Mouse (Mus musculus) ES-Bruce4 (cell line): ENCODE results near the gene Fosl1. TPM values are rescaled to one million over a fixed set of nuclear protein-coding genes. Genes with fewer than 3 reads are reported as not detected.

ENCODE experiments used
- H3K27ac ChIP-seq: 2 replicates; pipeline ENCODE4 v1.5.1; 2012; ENCODE audit warnings: low read length, inconsistent platforms; ENCODE audit not compliant: insufficient read depth
- H3K27me3 ChIP-seq: 2 replicates; pipeline ENCODE4 v1.6.1; 2012; ENCODE audit warnings: mild to moderate bottlenecking, low read length, inconsistent platforms; ENCODE audit not compliant: control insufficient read depth, poor library complexity, insufficient read depth, severe bottlenecking
- H3K36me3 ChIP-seq: 2 replicates; pipeline ENCODE4 v1.6.1; 2012; ENCODE audit warnings: inconsistent platforms, mild to moderate bottlenecking, low read length, moderate library complexity; ENCODE audit not compliant: control insufficient read depth, poor library complexity, insufficient read depth, severe bottlenecking
- H3K4me1 ChIP-seq: one replicate; pipeline ENCODE4 v1.8.1; 2011; ENCODE audit warnings: low read length; ENCODE audit not compliant: control insufficient read depth, insufficient read depth
- H3K4me3 ChIP-seq: 2 replicates; pipeline ENCODE4 v1.5.1; 2011; ENCODE audit warnings: low read depth, mild to moderate bottlenecking, low read length
- H3K9ac ChIP-seq: 2 replicates; pipeline ENCODE4 v1.6.1; 2012; ENCODE audit warnings: low read depth, mild to moderate bottlenecking, inconsistent platforms; ENCODE audit not compliant: poor library complexity, severe bottlenecking
- H3K9me3 ChIP-seq: replicated peaks from 2 replicates; pipeline ENCODE4 v1.6.1; 2012; ENCODE audit warnings: mild to moderate bottlenecking, low read length, inconsistent platforms; ENCODE audit not compliant: control insufficient read depth, poor library complexity, insufficient read depth, severe bottlenecking
- CTCF ChIP-seq: IDR thresholded peaks from one replicate; pipeline ENCODE4 v1.8.1; 2011; ENCODE audit warnings: low read depth, low read length
- EP300 ChIP-seq: IDR thresholded peaks from 2 replicates; pipeline ENCODE4 v1.6.1; 2011; ENCODE audit warnings: low read depth, low read length; ENCODE audit not compliant: insufficient read depth
- POLR2A ChIP-seq: IDR thresholded peaks from one replicate; pipeline ENCODE4 v1.8.1; 2011; ENCODE audit warnings: low read length; ENCODE audit not compliant: insufficient read depth
- polyA plus RNA-seq: library from polyadenylated mRNA; stranded (reverse); fragments of >200 nt; gene quantifications from 2 replicates; pipeline ENCODE4 v1.2.4, GENCODE M21; 2011; ENCODE audit warnings: low read depth; ENCODE audit not compliant: missing spikeins, insufficient read depth, insufficient read length

The Fosl1 gene
- polyA plus RNA-seq, 1 experiment, result 1.3 TPM

DNA sequence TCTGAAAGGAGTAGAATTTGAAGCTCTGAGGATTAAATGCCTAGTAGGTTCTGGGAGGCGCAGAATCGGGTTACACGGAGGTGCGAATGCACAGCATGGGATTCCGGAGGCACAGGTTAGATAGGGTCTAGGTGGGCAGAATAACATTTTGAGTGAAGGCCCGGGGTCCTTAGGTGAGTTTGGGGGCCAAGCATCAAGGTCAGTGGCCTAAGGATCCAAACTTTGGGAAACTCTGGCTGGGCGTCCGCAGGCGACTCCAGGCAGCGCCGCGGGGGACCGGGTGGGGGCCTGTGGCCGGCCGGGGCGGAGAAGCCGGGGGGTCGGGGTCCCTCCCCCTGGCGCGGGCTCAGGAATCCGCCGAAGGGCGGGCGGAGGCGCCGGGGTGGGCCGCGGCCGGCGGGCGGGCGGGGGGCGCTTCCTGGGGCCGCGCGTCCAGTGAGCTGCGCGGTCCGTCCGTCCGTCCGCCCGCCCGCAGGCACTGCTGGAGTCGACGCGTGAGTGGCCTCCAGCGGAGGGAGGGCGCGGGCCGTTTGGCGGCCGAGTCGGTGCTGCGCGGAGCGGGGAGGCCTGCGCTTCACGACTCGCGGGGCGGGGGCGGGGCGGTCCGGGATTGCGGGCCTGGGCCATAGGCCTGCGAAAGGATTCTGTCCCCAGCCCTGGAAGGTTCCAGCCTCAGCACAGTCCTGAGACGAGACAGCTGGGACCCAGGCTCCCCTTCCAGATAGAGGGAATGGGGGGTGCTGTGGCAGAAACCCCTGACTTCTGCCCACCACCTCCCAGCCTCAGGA, 27.1 kb downstream of the Fosl1 start:
- H3K4me1 ChIP-seq, result no peaks in the 10 kb centered on the region
- H3K27me3 ChIP-seq, result no peaks in the 10 kb centered on the region
- H3K36me3 ChIP-seq, result no peaks in the 10 kb centered on the region
- H3K4me3 ChIP-seq, result peak overlapping the region; percentile 60
- no peak overlapping the region for H3K27ac ChIP-seq
- TF ChIP-seq EP300 (no peak), POLR2A (no peak), CTCF (no peak)
- peak overlapping the region; percentile 65 for H3K9ac ChIP-seq
- no peaks in the 10 kb centered on the region for H3K9me3 ChIP-seq

DNA sequence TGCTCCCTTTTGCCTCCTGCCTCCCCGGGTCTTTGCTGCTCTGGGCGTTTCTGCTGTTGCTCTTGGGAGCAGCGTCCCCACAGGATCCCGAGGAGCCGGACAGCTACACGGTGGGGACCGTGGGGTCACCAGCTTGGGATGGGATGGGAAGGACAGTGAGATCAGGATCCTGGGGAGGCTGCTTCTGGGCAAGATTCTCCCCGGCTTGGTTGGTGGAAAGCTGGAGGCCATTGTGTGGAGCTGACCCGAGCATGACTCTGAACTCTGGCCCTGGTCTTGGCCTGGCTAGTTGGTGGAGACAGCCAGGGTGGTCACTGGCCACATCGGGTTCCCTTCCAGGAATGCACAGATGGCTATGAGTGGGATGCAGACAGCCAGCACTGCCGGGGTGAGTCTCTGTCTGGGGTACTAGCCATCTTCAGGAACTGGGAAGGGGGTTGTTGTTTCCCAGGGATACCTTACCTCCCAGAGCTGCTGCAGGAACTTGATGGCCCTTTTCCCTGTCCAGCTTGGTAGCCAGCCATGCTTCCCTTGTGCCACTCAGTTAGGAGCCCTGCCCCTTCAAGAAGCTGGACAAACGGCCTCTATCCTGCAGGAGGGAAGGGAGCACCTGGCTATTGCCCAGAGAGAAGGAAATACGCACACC, 27.8 kb downstream of the Fosl1 start:
- Histone ChIP-seq H3K4me3 (peak overlapping the region; percentile 58), H3K27me3 (no peaks in the 10 kb centered on the region), H3K4me1 (no peaks in the 10 kb centered on the region), H3K9me3 (no peaks in the 10 kb centered on the region), H3K36me3 (no peaks in the 10 kb centered on the region), H3K9ac (peak overlapping the region; percentile 65), H3K27ac (no peak overlapping the region)
- TF ChIP-seq CTCF, result no peak
- TF ChIP-seq EP300, result no peak
- no peak for TF ChIP-seq POLR2A

GRCm38 (mm10) chr19:5477004-5477667, 29.8 kb downstream of the Fosl1 start:
- no peaks in the 10 kb centered on the region for H3K4me1 ChIP-seq
- no peaks in the 10 kb centered on the region for H3K9me3 ChIP-seq
- no peaks in the 10 kb centered on the region for H3K27me3 ChIP-seq
- H3K27ac ChIP-seq, result no peak overlapping the region
- no peak overlapping the region for H3K9ac ChIP-seq
- TF ChIP-seq CTCF, result no peak
- no peak for TF ChIP-seq POLR2A
- no peak for TF ChIP-seq EP300
- no peak overlapping the region for H3K4me3 ChIP-seq
- H3K36me3 ChIP-seq, result no peaks in the 10 kb centered on the region

- Histone ChIP-seq H3K9ac (no peak overlapping the region), H3K27me3 (no peaks in the 10 kb centered on the region), H3K4me3 (no peak overlapping the region), H3K4me1 (no peaks in the 10 kb centered on the region), H3K9me3 (no peaks in the 10 kb centered on the region), H3K27ac (no peak overlapping the region), H3K36me3 (no peaks in the 10 kb centered on the region)
- no peak for TF ChIP-seq EP300
- no peak for TF ChIP-seq CTCF
- TF ChIP-seq POLR2A, result no peak
These were observed 30.4 kb downstream of the Fosl1 start for GRCm38 (mm10) chr19:5477668-5478300.

DNA sequence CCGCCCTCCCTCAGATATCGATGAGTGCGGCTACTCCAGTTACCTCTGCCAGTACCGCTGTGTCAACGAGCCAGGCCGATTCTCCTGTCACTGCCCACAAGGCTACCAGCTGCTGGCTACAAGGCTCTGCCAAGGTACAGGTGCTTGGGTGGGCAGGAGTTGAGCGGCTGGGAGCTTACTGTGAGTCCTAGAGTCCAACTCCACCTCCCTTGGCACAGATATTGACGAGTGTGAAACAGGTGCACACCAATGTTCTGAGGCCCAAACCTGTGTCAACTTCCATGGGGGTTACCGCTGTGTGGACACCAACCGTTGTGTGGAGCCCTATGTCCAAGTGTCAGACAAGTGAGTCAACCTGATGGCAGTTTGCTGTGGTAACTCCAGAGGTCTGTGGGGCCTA, 32.7 kb downstream of the Fosl1 start:
- Histone ChIP-seq H3K4me1 (no peaks in the 10 kb centered on the region), H3K4me3 (no peak overlapping the region), H3K36me3 (0 out of 2 replicates have a peak, but pooled peaks cover 2% of the 10 kb centered on the region), H3K27ac (no peak overlapping the region), H3K9me3 (no peaks in the 10 kb centered on the region), H3K27me3 (no peaks in the 10 kb centered on the region), H3K9ac (no peak overlapping the region)
- TF ChIP-seq CTCF (no peak), POLR2A (no peak), EP300 (no peak)
